Mouse (Mus musculus) intestine, postnatal 0 days (tissue): Measurements from ENCODE around the gene Psph. TPM values are rescaled to one million over a fixed set of nuclear protein-coding genes. Genes with fewer than 3 reads are reported as not detected.
"Not testable (repeated sequence)": the region's sequence is repeated elsewhere in the genome, so short reads cannot be mapped to it uniquely, and the experiment has no call there.

Experiments used
- ATAC-seq: fragments of 200-750 bp; cut with Nextera tagmentation; 2 replicates; pipeline ENCODE4 v1.8.0; 2017; ENCODE audit warnings: mild to moderate bottlenecking, moderate TSS enrichment, moderate library complexity
- H3K27ac ChIP-seq: fragments of 300-500 bp; sonication (generic); 2 replicates; pipeline ENCODE4 v1.5.1; 2014; ENCODE audit warnings: mild to moderate bottlenecking, low read depth, low read length, moderate library complexity
- H3K27me3 ChIP-seq: fragments of 300-500 bp; sonication (generic); replicated peaks from 2 replicates; pipeline ENCODE4 v1.6.1; 2014; ENCODE audit warnings: low read length, mixed read lengths; ENCODE audit not compliant: control insufficient read depth, insufficient read depth
- H3K36me3 ChIP-seq: fragments of 300-500 bp; sonication (generic); 2 replicates; pipeline ENCODE4 v1.6.1; 2014; ENCODE audit warnings: mild to moderate bottlenecking, moderate library complexity; ENCODE audit not compliant: control insufficient read depth, insufficient read depth
- H3K4me1 ChIP-seq: fragments of 300-500 bp; sonication (generic); replicated peaks from 2 replicates; pipeline ENCODE4 v1.6.1; 2014; ENCODE audit warnings: antibody characterized with exemption, low read length, mixed read lengths; ENCODE audit not compliant: control insufficient read depth, insufficient read depth
- H3K4me2 ChIP-seq: fragments of 300-500 bp; sonication (generic); replicated peaks from 2 replicates; pipeline ENCODE4 v1.6.1; 2014; ENCODE audit warnings: low read depth, mild to moderate bottlenecking, moderate library complexity
- H3K4me3 ChIP-seq: fragments of 300-500 bp; sonication (generic); 2 replicates; pipeline ENCODE4 v1.5.1; 2014; ENCODE audit warnings: low read depth, low read length
- H3K9ac ChIP-seq: fragments of 300-500 bp; sonication (generic); 2 replicates; pipeline ENCODE4 v1.6.1; 2014; ENCODE audit warnings: mild to moderate bottlenecking, low read depth, low read length
- H3K9me3 ChIP-seq: fragments of 300-500 bp; sonication (generic); 2 replicates; pipeline ENCODE4 v1.6.1; 2016; ENCODE audit warnings: mixed run types; ENCODE audit not compliant: control insufficient read depth
- CTCF ChIP-seq: sonication (generic); IDR thresholded peaks from 2 replicates; pipeline ENCODE4 v1.5.1; 2016; ENCODE audit warnings: low read depth, mild to moderate bottlenecking, control low read depth, antibody characterized with exemption, moderate library complexity
- WGBS: fragments of 180-500 bp; shearing (Covaris S2); extraction: QIAGEN DNeasy Blood & Tissue Kit; methylation state at CpG from one replicate; pipeline ENCODE4 v1.1.7; 2014; 5-methylcytosine and 5-hydroxymethylcytosine counted together
- polyA plus RNA-seq: library from polyadenylated mRNA; unstranded; fragments of >200 nt; fragmentation: Nextera tagmentation; extraction: Ambion mirVana; gene quantifications from 2 replicates; pipeline ENCODE4 v1.2.1, GENCODE M21; 2015

Gene Psph
- polyA plus RNA-seq, 1 experiment from 2014 or later, result 22.2 TPM

DNA sequence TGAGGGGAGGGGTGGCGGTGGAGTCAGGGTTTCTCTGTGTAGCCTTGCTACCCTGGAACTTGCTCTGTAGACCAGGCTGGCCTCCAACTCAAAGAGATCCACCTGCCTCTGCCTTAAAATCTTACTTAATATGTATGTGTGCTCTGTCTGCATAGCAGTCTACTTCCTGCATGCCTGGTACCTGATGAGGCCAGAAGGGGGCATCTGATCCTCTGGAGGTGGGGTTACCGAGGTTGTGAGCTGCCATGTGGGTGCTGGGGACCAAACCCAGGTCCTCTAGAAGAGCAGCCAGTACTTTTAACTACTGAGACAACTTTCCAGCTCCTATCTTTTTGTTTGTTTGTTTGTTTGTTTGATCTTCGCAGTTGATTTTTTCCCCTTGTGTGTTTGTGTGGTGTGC lies 7.1 kb downstream of the Psph start:
- no peak for ATAC-seq
- peak; percentile 21; the same call in 1 of the 2 replicates for TF ChIP-seq CTCF
- H3K4me3 ChIP-seq, result no peak overlapping the region
- H3K27me3 ChIP-seq, result no peaks in the 10 kb centered on the region
- no peak overlapping the region for H3K4me2 ChIP-seq
- 93% methylated on average over 3 of the region's 3 CpGs for WGBS
- no peak overlapping the region for H3K27ac ChIP-seq
- no peaks in the 10 kb centered on the region for H3K36me3 ChIP-seq
- H3K4me1 ChIP-seq, result no peaks in the 10 kb centered on the region
- H3K9me3 ChIP-seq, result no peaks in the 10 kb centered on the region
- no peak overlapping the region for H3K9ac ChIP-seq

GRCm38 (mm10) chr5:129778996-129779716 lies 8.1 kb downstream of the Psph start:
- no peaks in the 10 kb centered on the region for H3K27me3 ChIP-seq
- H3K4me1 ChIP-seq, result no peaks in the 10 kb centered on the region
- H3K27ac ChIP-seq, result no peak overlapping the region
- H3K4me3 ChIP-seq, result peak overlapping the region; percentile 50
- WGBS, result under 1% methylated on average over 32 of the region's 32 CpGs
- H3K4me2 ChIP-seq, result peak overlapping the region; percentile 84
- H3K9ac ChIP-seq, result peak overlapping the region; percentile 62
- no peaks in the 10 kb centered on the region for H3K36me3 ChIP-seq
- no peaks in the 10 kb centered on the region for H3K9me3 ChIP-seq
- ATAC-seq, result peak; percentile 62
- TF ChIP-seq CTCF, result no peak

GRCm38 (mm10) chr5:129778348-129778995 lies 8.8 kb downstream of the Psph start:
- Histone ChIP-seq H3K27me3 (no peaks in the 10 kb centered on the region), H3K4me2 (peak overlapping the region; percentile 84), H3K36me3 (no peaks in the 10 kb centered on the region), H3K27ac (no peak overlapping the region), H3K4me1 (no peaks in the 10 kb centered on the region), H3K4me3 (peak overlapping the region; percentile 50), H3K9me3 (no peaks in the 10 kb centered on the region), H3K9ac (peak overlapping the region; percentile 62)
- no peak for ATAC-seq
- TF ChIP-seq CTCF, result no peak
- WGBS, result 33% methylated on average over 11 of the region's 11 CpGs

- Histone ChIP-seq H3K4me3 (no peak overlapping the region), H3K27ac (no peak overlapping the region), H3K36me3 (no peaks in the 10 kb centered on the region), H3K9ac (no peak overlapping the region), H3K9me3 (no peaks in the 10 kb centered on the region), H3K4me1 (no peaks in the 10 kb centered on the region), H3K4me2 (no peak overlapping the region), H3K27me3 (no peaks in the 10 kb centered on the region)
- ATAC-seq, result no peak
- WGBS, result 89% methylated on average over 3 of the region's 3 CpGs
- no peak for TF ChIP-seq CTCF
Observed at GRCm38 (mm10) chr5:129774661-129775060, 12.6 kb downstream of the Psph start.

GRCm38 (mm10) chr5:129773330-129773729 lies 13.9 kb downstream of the Psph start:
- not testable (repeated sequence) for H3K4me1 ChIP-seq, ATAC-seq, H3K36me3 ChIP-seq, H3K27me3 ChIP-seq, H3K9me3 ChIP-seq, H3K4me3 ChIP-seq, H3K4me2 ChIP-seq, H3K9ac ChIP-seq, H3K27ac ChIP-seq
- 80% methylated on average over 4 of the region's 4 CpGs for WGBS

- WGBS, result 91% methylated on average over 10 of the region's 10 CpGs
- TF ChIP-seq CTCF, result no peak
- no peak overlapping the region for H3K9ac ChIP-seq
- no peak overlapping the region for H3K4me2 ChIP-seq
- H3K27ac ChIP-seq, result no peak overlapping the region
- no peaks in the 10 kb centered on the region for H3K4me1 ChIP-seq
- no peak overlapping the region for H3K4me3 ChIP-seq
- ATAC-seq, result no peak
- H3K9me3 ChIP-seq, result no peaks in the 10 kb centered on the region
- no peaks in the 10 kb centered on the region for H3K27me3 ChIP-seq
- no peaks in the 10 kb centered on the region for H3K36me3 ChIP-seq
Observed at GRCm38 (mm10) chr5:129772433-129772832, 14.8 kb downstream of the Psph start.
